Mouse (Mus musculus) erythroblast, embryonic 14.5 days (primary cell): ENCODE measurements around the gene Glod4.

Source experiments
- GATA1 ChIP-seq: IDR thresholded peaks from 2 replicates; pipeline ENCODE4 v1.6.1; 2012; ENCODE audit warnings: low read length, inconsistent platforms, mixed read lengths
- TAL1 ChIP-seq: IDR thresholded peaks from 3 replicates; pipeline ENCODE4 v1.6.1; 2012; ENCODE audit warnings: low read length, inconsistent platforms, mixed read lengths

GRCm38 (mm10) chr11:76154861-76155260 is 88.7 kb downstream of the Glod4 start:
- TF ChIP-seq GATA1 (no peak), TAL1 (no peak)
